Mouse (Mus musculus): ENCODE measurements at regions not wholly inside any gene's neighbourhood (a gene's known extent, or its start where the extent isn't known, plus 50 kb on each side); places are given as distances from the start of the nearest gene placed in this dataset.

DNA sequence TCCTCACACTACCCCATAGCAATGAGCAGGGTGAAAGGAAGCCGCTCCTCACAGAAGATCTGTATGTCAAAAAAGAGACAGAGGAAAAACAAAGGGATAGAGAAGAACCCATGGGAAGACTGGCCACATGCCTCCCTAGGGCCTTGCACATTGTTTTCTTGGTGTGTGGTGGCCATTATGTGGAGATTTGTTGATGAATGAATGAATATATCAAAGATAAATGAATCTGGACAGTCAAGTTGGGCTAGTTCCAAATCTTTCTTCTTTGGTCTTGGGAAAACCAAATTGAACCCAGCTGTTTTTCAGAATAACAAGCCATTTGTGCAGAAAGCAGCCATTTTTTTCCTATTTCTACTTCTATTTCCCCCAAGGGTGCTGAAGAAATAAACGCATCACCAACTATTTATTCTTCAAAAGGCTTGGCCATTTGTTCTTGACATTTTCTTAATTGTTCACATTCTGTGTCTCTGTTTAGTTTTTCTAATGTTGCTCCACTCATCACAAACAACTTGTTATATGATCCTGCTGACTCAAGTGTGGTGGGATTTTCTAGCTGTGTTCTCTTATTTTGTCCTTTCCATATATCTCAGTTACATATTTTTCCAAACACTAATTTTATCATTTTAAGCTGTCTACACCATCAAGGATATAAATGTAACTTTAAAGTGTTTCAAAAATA, 208.9 kb downstream of the Snx13 start:
- TF ChIP-seq POLR2A (IDR thresholded peaks at IDR 0.05; ENCODE audit: borderline replicate concordance, control insufficient read depth, low read depth, low read length), result no peak
- no peak for TF ChIP-seq CTCF (IDR thresholded peaks at IDR 0.05; ENCODE audit: control insufficient read depth, insufficient read depth, low read length)
- H3K4me3 ChIP-seq (replicated peaks; ENCODE audit: control insufficient read depth, low read depth, low read length), result no peak overlapping the region
- no peak overlapping the region for H3K27ac ChIP-seq (ENCODE audit: control insufficient read depth, insufficient read depth, low read depth, low read length, poor library complexity)
- 82% methylated on average over 2 of the region's 2 CpGs for WGBS
- no peaks in the 10 kb centered on the region for H3K4me1 ChIP-seq (ENCODE audit: control insufficient read depth, insufficient read depth, low read length)

DNA sequence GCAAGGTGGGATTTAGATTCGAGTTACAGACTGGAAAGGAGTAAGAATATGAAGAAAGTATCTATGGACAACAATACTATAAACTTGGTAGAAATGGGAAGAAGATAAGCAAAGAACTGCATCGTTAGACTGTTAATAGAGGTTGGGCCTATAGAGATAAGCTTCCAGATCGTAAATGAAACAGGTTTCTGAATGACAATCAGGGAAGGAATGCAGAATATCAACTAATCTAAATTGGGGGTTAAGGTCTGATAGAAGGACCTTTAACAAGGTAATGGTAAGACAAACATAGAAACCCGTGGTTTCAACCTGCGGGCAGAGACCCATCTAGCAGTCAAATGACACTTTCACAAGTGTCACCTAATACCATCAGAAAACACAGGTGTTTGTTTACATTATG, 201.5 kb downstream of the Snx13 start:
- H3K4me3 ChIP-seq (replicated peaks; ENCODE audit: control insufficient read depth, low read depth, low read length), result no peak overlapping the region
- no peak overlapping the region for H3K27ac ChIP-seq (ENCODE audit: control insufficient read depth, insufficient read depth, low read depth, low read length, poor library complexity)
- TF ChIP-seq POLR2A (IDR thresholded peaks at IDR 0.05; ENCODE audit: borderline replicate concordance, control insufficient read depth, low read depth, low read length), result no peak
- no peak for TF ChIP-seq CTCF (IDR thresholded peaks at IDR 0.05; ENCODE audit: control insufficient read depth, insufficient read depth, low read length)
- 81% methylated on average over 5 of the region's 5 CpGs for WGBS
- H3K4me1 ChIP-seq (ENCODE audit: control insufficient read depth, insufficient read depth, low read length), result no peaks in the 10 kb centered on the region

DNA sequence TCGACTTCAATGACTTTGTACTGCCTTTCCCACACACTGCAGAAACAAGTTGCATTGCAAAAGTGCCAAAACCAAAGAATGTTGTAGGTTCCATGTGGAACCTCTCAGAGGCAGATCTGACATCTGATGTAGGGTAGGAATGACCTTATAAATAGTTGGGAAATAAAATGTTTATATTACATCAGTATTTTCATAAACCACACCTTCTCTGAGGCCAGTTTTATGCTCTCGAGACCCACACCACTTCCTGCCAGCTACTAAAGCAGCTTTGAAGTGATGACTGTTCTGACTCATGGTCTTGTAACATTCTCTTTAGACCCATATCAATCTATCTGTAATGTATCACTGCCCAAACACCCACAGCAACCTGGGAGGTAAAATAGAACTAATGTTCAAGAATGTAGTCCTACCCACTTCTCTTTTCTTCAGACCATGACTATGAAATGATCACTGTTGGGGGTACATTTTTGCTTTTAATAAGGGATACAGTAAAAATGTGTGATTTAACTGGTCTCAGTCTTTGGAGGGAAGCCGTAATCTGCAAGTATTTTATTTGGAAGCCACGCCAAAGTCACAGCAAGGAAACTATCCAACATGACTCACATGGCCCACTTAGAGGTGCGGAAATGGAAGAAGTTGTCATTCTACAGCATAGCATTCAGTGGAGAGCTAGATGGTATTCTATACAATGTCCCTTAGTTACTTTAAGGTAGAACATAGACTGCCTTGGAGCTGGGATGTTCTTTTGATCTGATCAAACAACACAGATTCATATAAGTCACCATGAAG, 199.4 kb downstream of the Snx13 start:
- Histone ChIP-seq H3K4me1 (ENCODE audit: control insufficient read depth, insufficient read depth, low read length) (no peaks in the 10 kb centered on the region), H3K27ac (ENCODE audit: control insufficient read depth, insufficient read depth, low read depth, low read length, poor library complexity) (no peak overlapping the region), H3K4me3 (replicated peaks; ENCODE audit: control insufficient read depth, low read depth, low read length) (no peak overlapping the region)
- no peak for TF ChIP-seq CTCF (IDR thresholded peaks at IDR 0.05; ENCODE audit: control insufficient read depth, insufficient read depth, low read length)
- no peak for TF ChIP-seq POLR2A (IDR thresholded peaks at IDR 0.05; ENCODE audit: borderline replicate concordance, control insufficient read depth, low read depth, low read length)
- 62% methylated on average over 5 of the region's 5 CpGs for WGBS

DNA sequence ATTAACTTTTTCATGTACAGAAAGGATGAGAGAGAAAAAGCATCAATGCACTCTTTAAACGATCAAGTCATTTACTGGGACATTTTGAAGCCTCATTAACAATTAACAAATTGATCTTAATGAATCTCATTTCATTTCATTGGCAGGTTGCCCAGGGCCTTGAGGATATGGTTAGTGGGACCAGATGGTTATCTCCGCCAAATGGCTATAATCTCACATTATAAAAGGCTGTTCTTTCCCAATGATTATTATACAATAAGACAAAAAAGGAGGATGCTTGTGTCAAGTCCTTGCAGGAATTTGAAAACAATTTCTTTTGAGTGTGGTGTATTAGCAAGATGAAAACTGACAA, 185.3 kb downstream of the Snx13 start:
- WGBS, result 79% methylated on average over 2 of the region's 2 CpGs

DNA sequence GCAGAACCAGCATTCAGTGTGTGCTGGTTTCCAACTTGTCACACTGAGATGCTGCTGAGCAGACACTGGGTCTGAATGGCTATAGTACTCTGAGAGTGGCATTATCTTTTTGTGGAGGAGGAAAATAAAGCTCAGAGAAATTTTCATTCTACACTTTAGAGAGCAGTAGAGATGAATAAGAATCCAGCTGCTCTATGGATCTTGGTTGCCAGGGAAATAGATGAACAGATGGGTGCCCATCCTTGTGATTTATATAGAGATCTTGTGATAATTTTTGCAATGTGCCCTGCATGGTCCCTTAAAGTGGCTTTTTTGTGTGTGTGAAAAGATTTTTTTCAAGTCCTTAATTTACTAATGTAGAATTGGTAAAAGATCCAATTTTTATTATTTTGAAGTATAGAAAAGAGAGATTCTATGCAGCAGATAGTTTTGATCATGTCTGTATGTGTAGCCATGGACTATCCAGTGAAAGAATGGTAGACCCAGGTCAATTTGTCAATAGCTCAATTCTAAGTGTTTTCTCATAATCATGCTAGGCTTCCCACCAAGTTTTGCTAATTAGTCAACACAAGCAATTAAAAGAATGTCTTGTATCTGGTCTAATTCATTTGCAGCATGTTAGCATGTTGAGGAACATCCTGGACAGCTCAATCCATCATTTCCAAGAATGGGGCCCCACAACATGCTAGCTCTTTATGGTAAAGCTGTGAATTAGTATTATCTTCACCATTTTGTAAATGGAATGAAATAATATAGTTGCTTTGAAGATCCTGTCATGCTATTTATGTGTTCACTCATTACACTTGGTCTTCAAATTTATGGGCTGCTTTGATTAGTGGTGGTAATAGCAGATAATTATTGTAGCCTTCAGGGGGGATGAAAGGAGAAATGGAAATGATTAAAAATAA, 184.7 kb downstream of the Snx13 start:
- H3K4me1 ChIP-seq (ENCODE audit: control insufficient read depth, insufficient read depth, low read length), result no peaks in the 10 kb centered on the region
- TF ChIP-seq CTCF (IDR thresholded peaks at IDR 0.05; ENCODE audit: control insufficient read depth, insufficient read depth, low read length) (no peak), POLR2A (IDR thresholded peaks at IDR 0.05; ENCODE audit: borderline replicate concordance, control insufficient read depth, low read depth, low read length) (no peak)
- H3K4me3 ChIP-seq (replicated peaks; ENCODE audit: control insufficient read depth, low read depth, low read length), result no peak overlapping the region
- no peak overlapping the region for H3K27ac ChIP-seq (ENCODE audit: control insufficient read depth, insufficient read depth, low read depth, low read length, poor library complexity)

More for the DNA sequence above, 185.3 kb downstream of the Snx13 start:
- Histone ChIP-seq H3K4me3 (replicated peaks; ENCODE audit: control insufficient read depth, low read depth, low read length) (no peak overlapping the region), H3K4me1 (ENCODE audit: control insufficient read depth, insufficient read depth, low read length) (no peaks in the 10 kb centered on the region), H3K27ac (ENCODE audit: control insufficient read depth, insufficient read depth, low read depth, low read length, poor library complexity) (no peak overlapping the region)
- TF ChIP-seq POLR2A (IDR thresholded peaks at IDR 0.05; ENCODE audit: borderline replicate concordance, control insufficient read depth, low read depth, low read length), result no peak
- TF ChIP-seq CTCF (IDR thresholded peaks at IDR 0.05; ENCODE audit: control insufficient read depth, insufficient read depth, low read length), result no peak

DNA sequence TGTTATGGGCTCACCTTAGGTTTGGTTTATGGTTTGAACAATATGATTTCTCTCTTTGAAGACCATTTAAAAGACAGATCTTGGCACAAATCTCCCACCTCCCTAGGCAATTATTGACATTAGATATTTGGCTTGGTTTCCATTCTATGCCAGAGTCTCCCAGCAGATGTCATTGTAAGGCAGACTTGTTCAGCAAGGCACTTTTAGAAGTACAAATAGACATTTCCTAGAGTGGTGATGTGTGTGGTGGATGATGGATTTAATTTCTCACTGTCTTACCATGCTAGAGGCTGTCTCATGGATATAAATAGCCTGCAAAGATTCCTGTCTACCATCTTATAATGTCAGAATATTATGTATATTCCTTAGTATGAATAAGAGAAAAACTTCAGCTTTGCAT, 173.4 kb downstream of the Snx13 start:
- H3K4me1 ChIP-seq (ENCODE audit: control insufficient read depth, insufficient read depth, low read length), result no peaks in the 10 kb centered on the region
- TF ChIP-seq CTCF (IDR thresholded peaks at IDR 0.05; ENCODE audit: control insufficient read depth, insufficient read depth, low read length), result no peak
- TF ChIP-seq POLR2A (IDR thresholded peaks at IDR 0.05; ENCODE audit: borderline replicate concordance, control insufficient read depth, low read depth, low read length), result no peak
- no peak overlapping the region for H3K4me3 ChIP-seq (replicated peaks; ENCODE audit: control insufficient read depth, low read depth, low read length)
- no peak overlapping the region for H3K27ac ChIP-seq (ENCODE audit: control insufficient read depth, insufficient read depth, low read depth, low read length, poor library complexity)

DNA sequence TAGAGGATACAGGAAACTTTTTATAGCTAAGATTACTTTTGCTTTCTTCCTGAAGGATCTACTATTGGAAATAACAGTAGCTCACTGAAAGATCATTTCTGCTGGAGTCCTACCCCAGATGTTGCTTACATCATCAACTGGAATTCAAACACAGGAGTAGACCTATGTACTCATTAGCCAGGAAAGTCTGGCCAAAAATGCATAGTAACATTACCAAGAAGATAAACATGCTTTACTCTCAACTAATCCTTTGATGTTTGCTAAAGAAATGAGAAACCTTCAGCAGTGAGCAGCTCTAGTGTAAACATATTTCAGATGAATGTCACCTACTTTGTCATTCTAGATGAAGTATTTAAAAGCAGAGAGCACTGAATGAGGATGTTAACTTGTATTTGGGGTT, 173.0 kb downstream of the Snx13 start:
- no peaks in the 10 kb centered on the region for H3K4me1 ChIP-seq (ENCODE audit: control insufficient read depth, insufficient read depth, low read length)
- H3K27ac ChIP-seq (ENCODE audit: control insufficient read depth, insufficient read depth, low read depth, low read length, poor library complexity), result no peak overlapping the region
- TF ChIP-seq CTCF (IDR thresholded peaks at IDR 0.05; ENCODE audit: control insufficient read depth, insufficient read depth, low read length) (no peak), POLR2A (IDR thresholded peaks at IDR 0.05; ENCODE audit: borderline replicate concordance, control insufficient read depth, low read depth, low read length) (no peak)
- H3K4me3 ChIP-seq (replicated peaks; ENCODE audit: control insufficient read depth, low read depth, low read length), result no peak overlapping the region

DNA sequence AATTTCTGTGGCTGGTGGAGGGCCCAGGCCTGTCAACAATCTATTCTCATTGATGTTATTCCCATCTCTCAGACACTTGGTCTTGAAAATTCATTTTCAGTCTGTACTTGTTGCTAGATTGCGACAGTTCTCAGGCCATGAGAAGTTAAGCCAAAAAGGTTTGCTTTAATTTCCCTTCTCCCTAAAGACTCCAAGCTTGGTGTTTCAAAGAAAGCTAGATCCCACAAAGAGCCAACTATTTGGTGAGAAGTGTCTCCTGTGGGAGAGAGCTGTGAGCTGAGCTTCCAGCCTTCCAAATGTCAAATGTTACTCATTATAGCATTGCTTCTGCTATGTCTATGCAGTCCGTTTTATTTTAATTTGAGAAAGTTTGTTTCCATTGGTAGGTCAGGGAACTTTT, 169.7 kb downstream of the Snx13 start:
- no peaks in the 10 kb centered on the region for H3K4me1 ChIP-seq (ENCODE audit: control insufficient read depth, insufficient read depth, low read length)
- 73% methylated on average over 2 of the region's 2 CpGs for WGBS
- no peak overlapping the region for H3K27ac ChIP-seq (ENCODE audit: control insufficient read depth, insufficient read depth, low read depth, low read length, poor library complexity)
- TF ChIP-seq POLR2A (IDR thresholded peaks at IDR 0.05; ENCODE audit: borderline replicate concordance, control insufficient read depth, low read depth, low read length), result no peak
- TF ChIP-seq CTCF (IDR thresholded peaks at IDR 0.05; ENCODE audit: control insufficient read depth, insufficient read depth, low read length), result no peak
- no peak overlapping the region for H3K4me3 ChIP-seq (replicated peaks; ENCODE audit: control insufficient read depth, low read depth, low read length)

Measured in bone marrow, adult 2 months (tissue).